Mouse (Mus musculus) skeletal muscle tissue, adult 2 months (tissue): ENCODE measurements around the gene Iqgap2.

Experiments used
- DNase-seq: peaks from one replicate; pipeline ENCODE4 v3.0.0-alpha.2; 2012; ENCODE audit warnings: low read depth, low spot score

The Iqgap2 gene

GRCm38 (mm10) chr13:95887375-95887774 lies 4.3 kb downstream of the Iqgap2 start:
- DNase-seq, result no peak

- no peak for DNase-seq
Measured at GRCm38 (mm10) chr13:95884455-95884854, 7.3 kb downstream of the Iqgap2 start.

DNA sequence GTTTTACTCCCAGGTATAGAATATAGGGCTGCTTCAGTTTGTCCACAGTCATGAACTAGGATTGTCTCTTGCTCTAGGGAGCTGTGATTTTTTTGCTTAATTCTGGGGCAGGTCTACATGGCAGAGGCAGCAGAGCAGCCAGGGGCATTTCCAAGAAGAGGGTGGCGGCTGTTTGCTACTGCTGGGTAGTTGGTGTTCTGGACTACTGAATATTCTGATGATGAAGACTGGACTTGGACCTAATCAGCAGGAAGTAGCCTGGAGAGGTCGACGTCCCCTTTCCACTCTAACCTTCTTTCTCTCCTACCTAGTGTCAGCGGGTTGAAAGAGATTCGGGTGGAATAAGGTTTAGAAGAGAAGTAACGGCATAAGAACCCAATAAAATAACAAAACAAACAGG lies 9.7 kb downstream of the Iqgap2 start:
- no peak for DNase-seq

- DNase-seq, result no peak
Measured at GRCm38 (mm10) chr13:95881427-95881826, 10.3 kb downstream of the Iqgap2 start.

DNA sequence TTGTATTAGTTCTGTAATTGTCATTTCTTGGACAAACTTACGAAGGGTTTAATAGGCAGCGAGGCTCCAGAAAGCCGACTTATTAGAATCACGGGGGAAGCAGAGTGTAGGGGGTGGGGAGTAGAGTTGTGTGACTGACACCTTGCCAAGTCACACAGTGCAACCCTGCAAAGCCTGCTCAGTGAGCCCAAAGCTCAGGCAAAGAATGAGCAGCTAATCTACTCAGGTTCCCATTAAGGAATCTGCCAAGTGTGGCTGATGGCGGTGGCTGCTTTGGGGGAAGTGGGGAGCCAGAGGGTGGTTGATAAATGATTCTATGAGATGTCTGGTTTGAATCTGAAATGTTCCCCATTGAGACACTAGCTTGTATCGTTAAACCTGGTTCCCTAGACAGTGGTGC lies 11.1 kb downstream of the Iqgap2 start:
- DNase-seq, result no peak

DNA sequence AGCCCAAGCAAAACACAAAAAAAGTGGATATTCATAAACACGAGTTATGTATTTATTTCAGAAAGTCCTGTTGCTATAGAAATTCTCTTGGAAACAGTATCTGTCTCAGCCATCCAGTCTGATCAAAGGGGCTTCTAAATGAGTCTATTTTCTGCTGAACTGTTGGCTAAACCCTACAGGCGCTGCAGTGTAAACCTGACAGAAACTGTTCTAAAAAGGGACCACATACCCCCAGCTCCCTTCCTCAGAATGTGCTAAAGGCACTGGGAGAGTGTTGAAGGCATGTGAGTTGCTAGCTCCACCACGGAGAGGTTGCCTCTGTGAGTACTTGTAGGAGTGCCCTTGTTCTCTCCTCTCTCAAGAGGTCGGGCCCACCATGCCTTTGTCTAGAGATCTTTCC lies 19.7 kb downstream of the Iqgap2 start:
- DNase-seq, result no peak

GRCm38 (mm10) chr13:95870626-95871025 lies 21.1 kb downstream of the Iqgap2 start:
- no peak for DNase-seq

DNA sequence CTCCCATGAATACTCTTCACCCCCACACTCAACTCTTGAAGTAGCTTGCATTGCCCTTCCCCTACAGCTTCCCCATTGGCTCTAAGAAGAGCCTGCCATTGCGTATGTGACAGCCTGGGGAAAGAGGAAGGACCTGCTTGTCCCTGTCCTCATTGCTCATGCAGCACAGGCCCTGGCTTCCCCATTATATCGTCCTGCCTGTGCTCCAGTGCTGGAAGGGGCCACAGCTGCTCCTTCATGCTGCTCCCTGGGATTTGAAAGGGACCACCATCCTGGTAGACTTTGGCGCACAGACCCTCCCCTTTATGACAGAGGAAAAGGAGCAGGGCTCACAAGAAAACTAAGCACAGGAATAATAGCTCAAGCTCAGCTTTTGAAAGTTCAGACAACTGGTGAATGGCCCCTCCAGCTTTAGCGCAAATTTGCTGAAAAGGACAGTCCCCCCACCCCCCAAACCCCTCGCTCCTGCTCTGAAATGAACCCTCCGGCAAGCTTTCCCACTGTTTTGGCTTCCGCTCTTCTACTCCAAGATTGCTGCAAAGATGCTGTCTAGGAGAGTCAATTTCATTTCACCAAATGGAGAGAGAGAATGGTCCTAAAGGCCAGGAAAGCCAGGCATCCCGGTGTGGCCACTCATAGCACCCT lies 22.7 kb downstream of the Iqgap2 start:
- DNase-seq, result no peak

DNA sequence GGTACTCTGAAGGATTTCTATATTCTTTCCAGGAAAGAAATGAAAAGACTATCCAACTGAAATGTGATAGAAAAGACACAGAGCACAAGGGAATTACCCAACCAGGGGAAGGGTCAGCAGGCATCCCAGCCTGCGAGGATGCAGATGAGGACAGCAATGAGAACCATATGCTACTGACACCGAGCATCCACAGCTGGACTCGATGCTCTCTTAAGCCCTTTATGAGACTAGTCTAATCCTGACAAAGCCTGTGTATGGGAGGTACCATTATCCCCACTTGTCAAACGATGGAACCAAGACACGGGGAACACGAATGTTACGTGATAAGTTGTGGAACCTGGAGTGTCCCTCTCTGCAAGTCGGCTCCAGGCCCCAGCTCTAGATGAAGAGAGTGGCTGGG lies 29.5 kb downstream of the Iqgap2 start:
- DNase-seq, result no peak

GRCm38 (mm10) chr13:95859271-95859670 lies 32.5 kb downstream of the Iqgap2 start:
- DNase-seq, result no peak

GRCm38 (mm10) chr13:95858866-95859265 lies 32.9 kb downstream of the Iqgap2 start:
- no peak for DNase-seq

DNA sequence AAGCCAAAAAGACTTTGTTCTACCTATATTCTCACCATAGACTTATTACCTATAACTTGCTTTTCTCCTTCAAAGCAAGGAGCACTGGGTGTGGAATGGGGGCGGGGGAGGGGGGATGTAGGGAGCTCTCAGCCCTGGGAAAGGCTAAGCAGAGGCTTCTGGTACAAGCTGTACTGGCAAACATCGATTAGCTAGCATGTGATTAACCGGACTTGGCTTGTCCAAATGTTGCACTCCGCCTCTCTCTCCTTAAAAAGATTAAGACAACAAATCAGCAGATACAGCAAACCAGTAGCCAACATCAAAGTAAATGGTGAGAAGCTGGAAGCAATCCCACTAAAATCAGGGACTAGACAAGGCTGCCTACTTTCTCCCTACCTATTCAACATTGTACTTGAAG lies 36.2 kb downstream of the Iqgap2 start:
- DNase-seq, result no peak

DNA sequence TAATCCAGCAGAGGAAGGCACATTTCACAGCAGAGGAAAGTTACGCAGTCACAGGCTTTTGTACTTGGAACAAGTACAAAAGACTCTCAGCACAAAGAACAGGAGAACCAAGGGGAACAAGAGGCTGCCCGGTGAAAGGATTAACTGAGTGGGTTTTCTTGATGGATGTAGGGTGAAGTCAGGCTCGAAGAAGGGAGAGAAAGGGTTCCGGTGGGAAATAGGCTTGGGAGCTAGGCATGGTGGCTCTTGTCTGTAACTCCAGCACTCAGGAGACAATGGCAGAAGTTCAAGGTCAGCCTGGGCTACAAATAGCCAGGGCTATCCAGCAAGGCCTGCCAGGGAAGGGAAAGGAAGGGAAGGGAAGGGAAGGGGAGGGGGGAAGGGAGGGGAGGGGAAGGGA lies 40.1 kb downstream of the Iqgap2 start:
- no peak for DNase-seq

DNA sequence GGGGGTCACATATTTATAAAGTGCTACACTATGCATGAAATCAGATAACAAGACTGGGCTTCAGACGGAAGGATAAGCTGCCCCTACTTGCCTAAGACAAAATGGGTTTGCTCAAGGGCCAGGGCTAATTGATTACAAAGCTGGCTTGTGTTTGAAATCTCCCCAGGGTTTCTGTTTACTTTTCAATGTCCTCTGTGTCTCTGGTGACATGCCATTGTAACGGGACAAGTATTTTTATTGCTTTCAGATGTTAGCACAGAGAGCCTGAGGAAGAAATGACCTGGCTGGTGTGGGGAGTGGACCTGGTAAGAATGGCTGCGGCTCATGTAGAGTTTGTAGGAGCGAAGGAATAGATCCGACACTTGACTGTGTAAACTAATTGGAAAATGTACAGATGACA lies 41.3 kb downstream of the Iqgap2 start:
- DNase-seq, result no peak

- no peak for DNase-seq
Measured at GRCm38 (mm10) chr13:95849501-95850007, 42.2 kb downstream of the Iqgap2 start.

GRCm38 (mm10) chr13:95846364-95846763 lies 45.4 kb downstream of the Iqgap2 start:
- DNase-seq, result no peak

GRCm38 (mm10) chr13:95844950-95845349 lies 46.8 kb downstream of the Iqgap2 start:
- no peak for DNase-seq

DNA sequence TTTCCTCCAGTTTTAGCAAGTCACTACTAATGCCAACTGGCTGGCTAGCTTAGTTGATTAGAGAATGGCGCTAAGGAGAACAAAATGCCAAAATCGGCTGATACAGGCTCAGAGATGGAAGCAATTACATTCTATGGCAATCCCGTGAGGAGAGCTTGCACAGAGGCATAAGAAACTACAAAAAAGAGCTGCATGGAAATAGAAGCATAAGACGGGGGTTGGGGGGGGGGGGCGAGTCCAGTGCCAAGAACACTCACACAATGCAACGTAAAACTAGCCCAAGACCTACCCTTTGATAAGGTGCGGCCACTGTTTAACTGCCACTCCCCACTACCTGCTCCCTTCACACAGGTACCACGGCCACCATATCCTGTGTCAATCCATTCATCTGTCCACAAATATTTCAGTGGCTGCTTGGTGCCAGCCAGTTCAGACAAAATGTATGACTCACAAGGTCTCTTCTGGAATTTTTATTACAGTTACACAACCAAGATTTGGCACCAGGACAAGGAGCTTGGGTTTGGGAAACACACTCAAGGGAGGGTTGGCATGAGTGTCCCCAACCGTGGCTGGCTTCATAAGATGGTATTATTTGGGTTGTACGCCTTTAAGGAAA lies 48.2 kb downstream of the Iqgap2 start:
- no peak for DNase-seq

DNA sequence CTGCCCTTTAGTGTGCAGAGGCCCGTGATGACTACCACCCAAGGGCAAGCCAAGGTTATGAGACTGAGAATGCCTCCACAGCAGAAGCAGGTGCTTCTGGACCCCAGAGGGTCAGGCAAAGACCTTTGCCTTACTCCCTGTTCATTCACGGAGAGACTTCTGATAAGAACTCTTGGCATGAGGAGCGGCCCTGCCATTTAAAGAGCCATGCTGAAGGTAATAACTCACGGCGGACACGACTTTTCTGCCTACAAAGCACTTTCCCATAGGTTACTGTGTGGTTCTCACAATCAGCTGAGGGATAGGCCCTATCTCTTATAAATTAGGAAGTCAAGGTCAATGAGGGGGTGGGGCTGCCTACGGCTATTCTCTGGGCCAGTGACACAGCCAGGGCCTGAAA lies 48.9 kb downstream of the Iqgap2 start:
- no peak for DNase-seq

GRCm38 (mm10) chr13:95841946-95842345 lies 49.8 kb downstream of the Iqgap2 start:
- DNase-seq, result no peak

DNA sequence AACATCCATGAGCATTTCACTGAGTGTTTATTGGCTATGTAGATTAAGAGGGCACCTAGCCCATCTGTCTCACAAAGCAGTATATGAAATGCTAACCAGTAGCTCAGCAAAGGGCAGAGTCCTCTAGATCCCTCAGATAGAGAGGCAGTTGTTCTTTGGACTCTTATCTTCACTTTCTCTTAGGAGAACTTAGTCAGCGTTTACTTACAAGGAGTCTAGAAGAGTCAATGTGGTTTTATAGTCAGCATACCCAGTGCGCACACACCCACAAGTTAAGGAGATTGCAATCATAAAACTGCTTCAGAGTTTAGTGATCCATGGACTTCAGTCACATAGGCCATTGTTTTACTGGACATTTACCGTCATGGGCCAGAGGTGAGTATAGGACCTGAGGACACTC lies 54.8 kb downstream of the Iqgap2 start:
- DNase-seq, result no peak

DNA sequence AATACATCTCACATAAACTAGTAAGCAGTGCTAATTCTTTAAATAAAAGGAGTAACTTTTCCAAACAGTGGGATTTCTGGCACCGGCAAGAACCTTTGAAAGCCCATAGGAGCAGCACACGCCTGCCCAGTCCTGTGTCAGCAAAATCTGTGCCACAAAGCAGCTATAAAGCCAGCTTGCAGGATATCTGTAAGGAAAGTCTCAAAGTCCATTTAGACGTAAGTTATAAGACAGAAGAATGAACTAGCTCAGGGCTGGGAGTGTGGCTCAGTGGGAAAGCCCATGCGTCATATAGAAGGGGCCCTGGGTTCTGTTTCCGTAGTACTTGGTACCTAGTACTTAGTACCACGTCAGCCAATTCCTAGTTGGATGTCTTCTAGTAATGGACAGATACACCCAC lies 58.2 kb downstream of the Iqgap2 start:
- DNase-seq, result no peak

GRCm38 (mm10) chr13:95832712-95833111 lies 59.0 kb downstream of the Iqgap2 start:
- DNase-seq, result no peak

DNA sequence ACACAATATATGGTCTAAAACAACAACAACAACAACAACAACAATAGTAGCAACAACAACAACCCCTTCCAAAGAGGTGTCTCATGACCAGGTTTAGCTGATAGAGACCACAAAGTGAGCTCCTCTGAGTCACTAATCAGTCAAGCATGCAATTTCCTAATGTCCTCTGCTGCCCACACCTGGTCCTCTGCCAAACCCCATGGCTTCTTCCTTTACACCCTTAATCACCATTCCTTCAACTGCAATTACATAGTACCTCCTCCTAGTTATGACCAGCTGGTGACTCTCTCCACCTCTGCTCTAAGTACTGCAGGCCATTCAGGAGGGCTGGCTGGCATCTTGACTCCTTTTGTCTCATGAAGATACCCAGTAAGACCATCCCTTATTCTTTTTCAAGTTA lies 60.0 kb downstream of the Iqgap2 start:
- DNase-seq, result no peak
